Mouse (Mus musculus) hindbrain, embryonic 11.5 days (tissue): ENCODE data around the gene Kantr. TPM values are rescaled to one million over a fixed set of nuclear protein-coding genes. Genes with fewer than 3 reads are reported as not detected.
"Not testable (repeated sequence)": the region's sequence is repeated elsewhere in the genome, so short reads cannot be mapped to it uniquely, and the experiment has no call there.

ENCODE experiments used
- ATAC-seq: fragments of 200-750 bp; cut with Nextera tagmentation; 2 replicates; pipeline ENCODE4 v1.8.0; 2017; ENCODE audit warnings: mild to moderate bottlenecking, moderate TSS enrichment, moderate library complexity; ENCODE audit not compliant: low FRiP score
- DNase-seq: peaks from one replicate; pipeline ENCODE4 v3.0.0-alpha.2; 2015; ENCODE audit warnings: low spot score
- H3K27ac ChIP-seq: fragments of 300-500 bp; sonication (generic); 2 replicates; pipeline ENCODE4 v1.5.1; 2014; ENCODE audit warnings: mild to moderate bottlenecking, low read depth, low read length
- H3K27me3 ChIP-seq: fragments of 300-500 bp; sonication (generic); 2 replicates; pipeline ENCODE4 v1.6.1; 2014; ENCODE audit warnings: mild to moderate bottlenecking, low read length, moderate library complexity, mixed read lengths; ENCODE audit not compliant: control insufficient read depth, insufficient read depth
- H3K36me3 ChIP-seq: fragments of 300-500 bp; sonication (generic); 2 replicates; pipeline ENCODE4 v1.6.1; 2014; ENCODE audit warnings: mild to moderate bottlenecking, low read length, moderate library complexity, mixed read lengths; ENCODE audit not compliant: control insufficient read depth, insufficient read depth
- H3K4me1 ChIP-seq: fragments of 300-500 bp; sonication (generic); replicated peaks from 2 replicates; pipeline ENCODE4 v1.6.1; 2014; ENCODE audit warnings: low read length, mixed read lengths; ENCODE audit not compliant: control insufficient read depth, insufficient read depth
- H3K4me2 ChIP-seq: fragments of 300-500 bp; sonication (generic); replicated peaks from 2 replicates; pipeline ENCODE4 v1.6.1; 2014; ENCODE audit warnings: mild to moderate bottlenecking, low read depth, low read length
- H3K4me3 ChIP-seq: fragments of 300-500 bp; sonication (generic); 2 replicates; pipeline ENCODE4 v1.5.1; 2014; ENCODE audit warnings: low read depth, low read length
- H3K9ac ChIP-seq: fragments of 300-500 bp; sonication (generic); 2 replicates; pipeline ENCODE4 v1.6.1; 2014; ENCODE audit warnings: low read depth, low read length
- H3K9me3 ChIP-seq: fragments of 300-500 bp; sonication (generic); 2 replicates; pipeline ENCODE4 v1.6.1; 2016; ENCODE audit warnings: low read length; ENCODE audit not compliant: control insufficient read depth
- WGBS: fragments of 180-500 bp; shearing (Covaris S2); extraction: QIAGEN DNeasy Blood & Tissue Kit; methylation state at CpG from one replicate; pipeline ENCODE4 v1.1.7; 2014; 5-methylcytosine and 5-hydroxymethylcytosine counted together
- polyA plus RNA-seq: library from polyadenylated mRNA; unstranded; fragments of >200 nt; fragmentation: Nextera tagmentation; extraction: Ambion mirVana; gene quantifications from 2 replicates; pipeline ENCODE4 v1.2.1, GENCODE M21; 2014

Gene Kantr
- polyA plus RNA-seq, 1 experiment from 2014 or later: 16.2 TPM

GRCm38 (mm10) chrX:152342358-152342901 lies 15.1 kb upstream of the Kantr start, which contains the start of gene Tspyl2:
Tspyl2 (minus strand) TSS chrX:152342425.
- WGBS: 11% methylated on average over 27 of the region's 27 CpGs
- DNase-seq (peak; percentile 89), ATAC-seq (peak; percentile 98)
- H3K9ac ChIP-seq: peak within 1 kb of the TSS; percentile 68
- no peaks in the 10 kb centered on the region for H3K4me1 ChIP-seq
- peak within 1 kb of the TSS; percentile 54 for H3K4me2 ChIP-seq
- peak within 1 kb of the TSS; percentile 54 for H3K27ac ChIP-seq
- H3K27me3 ChIP-seq: peaks cover 57% of the 10 kb centered on the region
- peaks cover 4% of the 10 kb centered on the region; the same call in 1 of the 2 replicates for H3K36me3 ChIP-seq
- peak within 1 kb of the TSS; percentile 59 for H3K4me3 ChIP-seq
- H3K9me3 ChIP-seq: no peaks in the 10 kb centered on the region

GRCm38 (mm10) chrX:152341496-152341895 lies 14.2 kb upstream of the Kantr start:
- Histone ChIP-seq H3K4me3 (peak overlapping the region; percentile 59), H3K9me3 (no peaks in the 10 kb centered on the region), H3K4me1 (no peaks in the 10 kb centered on the region), H3K9ac (peak overlapping the region; percentile 68; the same call in 1 of the 2 replicates), H3K27ac (no peak overlapping the region), H3K27me3 (peaks cover 60% of the 10 kb centered on the region), H3K36me3 (peaks cover 4% of the 10 kb centered on the region; the same call in 1 of the 2 replicates), H3K4me2 (peak overlapping the region; percentile 54)
- peak; percentile 29 for DNase-seq
- 34% methylated on average over 10 of the region's 11 CpGs for WGBS
- no peak for ATAC-seq

GRCm38 (mm10) chrX:152336546-152337332 lies 9.4 kb upstream of the Kantr start:
- peak; percentile 88 for DNase-seq
- Histone ChIP-seq H3K27me3 (peaks cover 26% of the 10 kb centered on the region), H3K4me3 (peak overlapping the region; percentile 14), H3K9ac (peak overlapping the region; percentile 67), H3K4me1 (no peaks in the 10 kb centered on the region), H3K27ac (peak overlapping the region; percentile 93), H3K4me2 (peak overlapping the region; percentile 39), H3K36me3 (peaks cover 4% of the 10 kb centered on the region; the same call in 1 of the 2 replicates), H3K9me3 (no peaks in the 10 kb centered on the region)
- ATAC-seq: peak; percentile 99
- WGBS: 11% methylated on average over 32 of the region's 33 CpGs

GRCm38 (mm10) chrX:152336123-152336522 lies 8.8 kb upstream of the Kantr start:
- H3K9me3 ChIP-seq, H3K36me3 ChIP-seq, H3K4me3 ChIP-seq, DNase-seq, H3K4me2 ChIP-seq, H3K9ac ChIP-seq, H3K4me1 ChIP-seq: not testable (repeated sequence)
- 0 out of 2 replicates have a peak overlapping the region, but pooled peaks have one; percentile 49 for H3K27ac ChIP-seq
- ATAC-seq: peak; percentile 58
- WGBS: 56% methylated on average over 4 of the region's 4 CpGs
- peaks cover 20% of the 10 kb centered on the region for H3K27me3 ChIP-seq

- not testable (repeated sequence) for H3K9me3 ChIP-seq, H3K36me3 ChIP-seq, H3K9ac ChIP-seq, DNase-seq, H3K4me3 ChIP-seq, H3K27ac ChIP-seq, ATAC-seq, H3K4me2 ChIP-seq, H3K4me1 ChIP-seq
- H3K27me3 ChIP-seq: peaks cover 19% of the 10 kb centered on the region
Measured at GRCm38 (mm10) chrX:152329400-152329799, 2.1 kb upstream of the Kantr start.

GRCm38 (mm10) chrX:152327689-152328052 lies 376 bp upstream of the Kantr start:
- DNase-seq: no peak
- H3K36me3 ChIP-seq: no peaks in the 10 kb centered on the region
- H3K9me3 ChIP-seq: no peaks in the 10 kb centered on the region
- no peak overlapping the region for H3K27ac ChIP-seq
- H3K9ac ChIP-seq: no peak overlapping the region; the same call in 1 of the 2 replicates
- 0 out of 2 replicates have a peak, but pooled peaks have one; percentile 27 for ATAC-seq
- H3K27me3 ChIP-seq: peaks cover 19% of the 10 kb centered on the region
- WGBS: 21% methylated on average over 8 of the region's 8 CpGs
- H3K4me1 ChIP-seq: no peaks in the 10 kb centered on the region
- no peak overlapping the region; the same call in none of the 2 replicates for H3K4me3 ChIP-seq
- peak overlapping the region; percentile 28 for H3K4me2 ChIP-seq

GRCm38 (mm10) chrX:152323584-152323983 lies 3.7 kb downstream of the Kantr start:
- H3K4me2 ChIP-seq: no peak overlapping the region
- no peaks in the 10 kb centered on the region for H3K36me3 ChIP-seq
- WGBS: 90% methylated on average over 1 of the region's 1 CpGs
- H3K27ac ChIP-seq: no peak overlapping the region
- no peak for ATAC-seq
- peaks cover 21% of the 10 kb centered on the region for H3K27me3 ChIP-seq
- H3K4me1 ChIP-seq: no peaks in the 10 kb centered on the region
- no peak overlapping the region for H3K9ac ChIP-seq
- no peak for DNase-seq
- H3K9me3 ChIP-seq: no peaks in the 10 kb centered on the region
- no peak overlapping the region for H3K4me3 ChIP-seq

GRCm38 (mm10) chrX:152322776-152323175 lies 4.5 kb downstream of the Kantr start:
- no peak overlapping the region for H3K9ac ChIP-seq
- 63% methylated on average over 2 of the region's 2 CpGs for WGBS
- no peak overlapping the region for H3K4me3 ChIP-seq
- no peaks in the 10 kb centered on the region for H3K9me3 ChIP-seq
- H3K27ac ChIP-seq: no peak overlapping the region
- no peak for ATAC-seq
- H3K4me1 ChIP-seq: no peaks in the 10 kb centered on the region
- DNase-seq: no peak
- H3K27me3 ChIP-seq: peaks cover 17% of the 10 kb centered on the region
- no peak overlapping the region for H3K4me2 ChIP-seq
- no peaks in the 10 kb centered on the region for H3K36me3 ChIP-seq
